Comparison of ENCODE assay signal across 8 mouse cellular contexts in the genomic region with DNA sequence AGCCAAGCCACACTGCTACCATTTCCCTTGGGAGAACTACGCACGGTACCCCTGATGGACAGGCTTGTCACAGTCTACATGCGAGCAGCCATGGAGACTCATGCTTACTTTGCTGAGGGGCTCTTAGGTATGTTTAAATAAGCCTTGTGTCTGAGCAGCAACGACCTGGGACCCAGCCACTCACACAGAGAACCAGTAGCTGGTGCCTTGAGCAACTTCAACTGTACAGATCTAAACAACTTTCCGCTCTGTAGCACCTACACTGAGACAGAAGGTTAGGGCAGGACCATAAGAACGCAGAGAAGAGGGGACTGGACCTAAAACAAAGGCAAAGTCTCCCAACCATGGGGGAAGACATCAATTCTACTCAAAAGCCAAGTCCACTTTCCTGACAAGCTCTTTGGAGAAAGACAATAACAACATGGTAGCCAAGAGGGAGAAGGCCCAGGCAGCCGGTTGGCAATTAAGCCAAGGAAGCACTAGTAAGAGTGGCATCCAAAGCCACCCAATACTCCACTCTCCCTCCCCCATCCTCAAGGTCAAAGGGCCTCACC. TPM values are rescaled to one million over a fixed set of nuclear protein-coding genes. Genes with fewer than 3 reads are reported as not detected.
DNase-seq lines count a peak whose midpoint lies in the region; ATAC-seq and TF ChIP-seq lines count a peak whose summit lies in the region.

No protein-coding gene starts in this region.

- intact Hi-C loops in left cerebral cortex, adult 2 months (cut with DNase I): loop anchor here (5.0 kb wide), 2 partner anchors 57 to 77 kb away; no protein-coding TSS in a partner anchor
- intact Hi-C loops in left cerebral cortex, postnatal 25 days (cut with DNase I): loop anchor here (5.0 to 10.0 kb wide), 2 partner anchors 192 to 459 kb away; no protein-coding TSS in a partner anchor

- peak overlapping the region; percentile 94 for H3K9ac ChIP-seq in embryonic facial prominence, embryonic 14.5 days (ENCODE audit: low read depth, low read length)
- peak overlapping the region; percentile 48 for H3K9ac ChIP-seq in intestine, embryonic 14.5 days (ENCODE audit: low read length)

- no peaks in the 10 kb centered on the region for H3K9me3 ChIP-seq in embryonic facial prominence, embryonic 14.5 days (ENCODE audit: control insufficient read depth, low read length)
- H3K9me3 ChIP-seq in intestine, embryonic 14.5 days (ENCODE audit: control insufficient read depth, low read length): no peaks in the 10 kb centered on the region

- H3K4me2 ChIP-seq in embryonic facial prominence, embryonic 14.5 days (ENCODE audit: low read depth, low read length): peak overlapping the region; percentile 89
- peak overlapping the region; percentile 93 for H3K4me2 ChIP-seq in intestine, embryonic 14.5 days (ENCODE audit: low read length)

- no peak for DNase-seq in left cerebral cortex, adult 2 months (ENCODE audit: extremely low spot score in 1 of 2, low spot score in 2 of 2)
- no peak for DNase-seq in left cerebral cortex, postnatal 25 days (ENCODE audit: low spot score in 2 of 2)
- peak; percentile 14 for DNase-seq in embryonic facial prominence, embryonic 14.5 days (ENCODE audit: low spot score)
- no peak for DNase-seq in intestine, embryonic 14.5 days (ENCODE audit: low spot score)
- DNase-seq in naive thymus-derived CD4-positive, alpha-beta T cell, adult 2 months (ENCODE audit: low read depth): peak; percentile 34
- no peak for DNase-seq in cerebellum, adult 9-10 months
- no peak for DNase-seq in gastrocnemius, postnatal 10 days

- H3K4me1 ChIP-seq in embryonic facial prominence, embryonic 14.5 days (ENCODE audit: control insufficient read depth, insufficient read depth, low read length): peaks cover 72% of the 10 kb centered on the region
- H3K4me1 ChIP-seq in intestine, embryonic 14.5 days (replicated peaks; ENCODE audit: control insufficient read depth, insufficient read depth, low read length): peaks cover 75% of the 10 kb centered on the region

- 34% methylated on average over 7 of the region's 7 CpGs for WGBS in embryonic facial prominence, embryonic 14.5 days
- WGBS in intestine, embryonic 14.5 days: 32% methylated on average over 7 of the region's 7 CpGs

- H3K4me3 ChIP-seq in left cerebral cortex, adult 2 months: peak overlapping the region; percentile 75
- peak overlapping the region; percentile 88 for H3K4me3 ChIP-seq in embryonic facial prominence, embryonic 14.5 days (ENCODE audit: low read depth, low read length)
- H3K4me3 ChIP-seq in intestine, embryonic 14.5 days (ENCODE audit: low read depth, low read length): peak overlapping the region; percentile 42

- H3K36me3 ChIP-seq in embryonic facial prominence, embryonic 14.5 days (ENCODE audit: control insufficient read depth, insufficient read depth, low read length): 0 out of 2 replicates have a peak, but pooled peaks cover 20% of the 10 kb centered on the region
- H3K36me3 ChIP-seq in intestine, embryonic 14.5 days (ENCODE audit: control insufficient read depth, insufficient read depth, low read length): peaks cover 9% of the 10 kb centered on the region; the same call in 1 of the 2 replicates

- ATAC-seq in embryonic facial prominence, embryonic 14.5 days (ENCODE audit: low read depth): no peak
- ATAC-seq in intestine, embryonic 14.5 days (replicated peaks; ENCODE audit: low FRiP score, low TSS enrichment, low read depth): no peak
- no peak for ATAC-seq in megakaryocyte-erythroid progenitor cell, adult 5-6 weeks (replicated peaks; ENCODE audit: low FRiP score, low TSS enrichment, poor library complexity, severe bottlenecking)

- H3K27ac ChIP-seq in left cerebral cortex, adult 2 months: peak overlapping the region; percentile 18; the same call in 1 of the 2 replicates
- H3K27ac ChIP-seq in embryonic facial prominence, embryonic 14.5 days (replicated peaks; ENCODE audit: low read depth, low read length): peak overlapping the region; percentile 6; the same call in 1 of the 2 replicates
- no peak overlapping the region; the same call in 1 of the 2 replicates for H3K27ac ChIP-seq in intestine, embryonic 14.5 days (ENCODE audit: low read depth)

- H3K27me3 ChIP-seq in embryonic facial prominence, embryonic 14.5 days (replicated peaks; ENCODE audit: control insufficient read depth, insufficient read depth, low read length): no peaks in the 10 kb centered on the region; the same call in 1 of the 2 replicates
- no peaks in the 10 kb centered on the region for H3K27me3 ChIP-seq in intestine, embryonic 14.5 days (replicated peaks; ENCODE audit: control insufficient read depth, insufficient read depth, low read length)

- no peak for TF ChIP-seq CTCF in left cerebral cortex, adult 2 months (IDR thresholded peaks at IDR 0.05)

RNA-seq across cellular contexts. Expression of a gene that starts 4.3 kb away (rescaled TPM):
- total RNA-seq in left cerebral cortex, adult 2 months (2021): 100 to 1,000 TPM in 1 of 2 experiments, 10 to 100 TPM in 1; 67.1 to 111 TPM
- 10 to 100 TPM; 54.8 to 66.0 TPM for total RNA-seq in left cerebral cortex, postnatal 25 days (2021)
- polyA plus RNA-seq in embryonic facial prominence, embryonic 14.5 days (2014; fragmentation: Nextera tagmentation; extraction: Ambion mirVana): 5.4 and 5.9 TPM in 2 replicates
- 4.5 and 5.5 TPM in 2 replicates for polyA plus RNA-seq in intestine, embryonic 14.5 days (2014; fragmentation: Nextera tagmentation; extraction: Ambion mirVana)
- total RNA-seq in megakaryocyte-erythroid progenitor cell, adult 5-6 weeks (2014; fragmentation: Nextera tagmentation): 11.8 and 12.7 TPM in 2 replicates
- 4.3 and 6.5 TPM in 2 replicates for total RNA-seq in megakaryocyte-erythroid progenitor cell, adult 5-6 weeks (2017)
- 10 to 100 TPM; 10.1 to 10.4 TPM for total RNA-seq in gastrocnemius, postnatal 10 days (2021)

Comparison
In these comparisons a context has a peak if more than half of its experiments do, and no peak if none do; other contexts are left out.
1. DNase-seq: peak in embryonic facial prominence, embryonic 14.5 days (single experiment) and naive thymus-derived CD4-positive, alpha-beta T cell, adult 2 months (single experiment); none in left cerebral cortex, adult 2 months (0 of 2), left cerebral cortex, postnatal 25 days (0 of 2), intestine, embryonic 14.5 days (single experiment), cerebellum, adult 9-10 months (single experiment) and gastrocnemius, postnatal 10 days (single experiment).
2. RNA of a gene that starts 4.3 kb away (total RNA-seq): 67.1 to 111 TPM in left cerebral cortex, adult 2 months and 54.8 to 66.0 TPM in left cerebral cortex, postnatal 25 days; 4.3 to 12.7 TPM in megakaryocyte-erythroid progenitor cell, adult 5-6 weeks and 10.1 to 10.4 TPM in gastrocnemius, postnatal 10 days; every median in the first group is over 4 times any median in the second.
3. Peak in every context shown above with its lines, with median percentiles within 50 percentile points of each other: H3K4me3 ChIP-seq.